Comparison of ENCODE assay signal across 16 mouse cellular contexts in the genomic region with DNA sequence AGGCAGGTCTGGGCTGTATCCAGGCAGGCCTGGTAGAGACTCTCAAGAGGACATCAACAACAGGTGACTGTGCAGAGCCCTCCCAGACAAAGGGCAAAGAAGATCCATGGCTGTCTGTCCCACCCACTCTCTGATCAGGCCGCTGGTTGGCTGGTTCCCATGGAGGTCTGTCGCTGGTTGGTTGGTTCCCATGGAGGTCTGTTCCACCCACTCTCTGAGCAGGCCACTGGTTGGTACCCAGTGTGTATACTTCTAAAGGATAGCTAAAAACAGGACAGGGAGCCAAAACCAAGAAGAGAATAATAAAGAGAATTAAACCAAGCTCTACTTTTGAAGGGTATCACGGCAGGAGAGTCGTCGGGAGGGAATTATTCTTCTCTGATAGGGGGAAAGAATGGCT. TPM values are rescaled to one million over a fixed set of nuclear protein-coding genes. Genes with fewer than 3 reads are reported as not detected.
DNase-seq lines count a peak whose midpoint lies in the region; ATAC-seq and TF ChIP-seq lines count a peak whose summit lies in the region.
"Had no signal": no experiment of that assay in that cellular context is flagged by ENCODE, and none has a peak within 500 bp of the region (broad histone marks: within the 10 kb centered on the region; RNA-seq: fewer than 3 reads in every experiment).

No protein-coding gene starts in this region.

- H3K9me3 ChIP-seq in forebrain, embryonic 16.5 days (ENCODE audit: control insufficient read depth, low read length) = no peaks in the 10 kb centered on the region
- H3K9me3 ChIP-seq in forebrain, embryonic 10.5 days = no peaks in the 10 kb centered on the region
- H3K9me3 ChIP-seq in intestine, embryonic 15.5 days = no peaks in the 10 kb centered on the region
- H3K9me3 ChIP-seq in intestine, postnatal 0 days (ENCODE audit: control insufficient read depth) = no peaks in the 10 kb centered on the region
- H3K9me3 ChIP-seq: embryonic facial prominence, embryonic 10.5 days; forebrain, embryonic 12.5 days; heart, embryonic 12.5 days; liver, embryonic 15.5 days; midbrain, embryonic 13.5 days had no signal

- peak; percentile 59 for ATAC-seq in forebrain, embryonic 16.5 days
- no peak for ATAC-seq in intestine, embryonic 15.5 days
- ATAC-seq in intestine, postnatal 0 days = no peak
- ATAC-seq: midbrain, embryonic 13.5 days had no signal

- no peak for DNase-seq in forebrain, embryonic 10.5 days (ENCODE audit: extremely low spot score, low spot score)
- DNase-seq in lung, postnatal 10 days = peak; percentile 38
- no peak for DNase-seq in lung, adult 2 months
- no peak for DNase-seq in right cerebral cortex, postnatal 10 days (ENCODE audit: low spot score in 2 of 2)
- DNase-seq: layer of hippocampus, postnatal 36 days; thymus, postnatal 14 days had no signal

- H3K27ac ChIP-seq in forebrain, embryonic 16.5 days (ENCODE audit: low read length) = no peak overlapping the region
- H3K27ac ChIP-seq in forebrain, embryonic 10.5 days = no peak overlapping the region
- H3K27ac ChIP-seq in intestine, embryonic 15.5 days = peak overlapping the region; percentile 74; the same call in 1 of the 2 replicates
- H3K27ac ChIP-seq in intestine, postnatal 0 days (ENCODE audit: low read depth, low read length) = no peak overlapping the region
- H3K27ac ChIP-seq: embryonic facial prominence, embryonic 10.5 days; forebrain, embryonic 12.5 days; liver, embryonic 15.5 days; midbrain, embryonic 13.5 days had no signal

- no peak overlapping the region for H3ac ChIP-seq in myocyte (ENCODE audit: control insufficient read depth, insufficient read length)

- no peak overlapping the region for H3K4me3 ChIP-seq in forebrain, embryonic 16.5 days (replicated peaks; ENCODE audit: low read length)
- no peak overlapping the region for H3K4me3 ChIP-seq in forebrain, embryonic 10.5 days
- no peak overlapping the region for H3K4me3 ChIP-seq in intestine, embryonic 15.5 days (replicated peaks)
- no peak overlapping the region for H3K4me3 ChIP-seq in intestine, postnatal 0 days (ENCODE audit: low read depth, low read length)
- H3K4me3 ChIP-seq in lung, adult 2 months (replicated peaks; ENCODE audit: extremely low read depth, low read depth, low read length) = no peak overlapping the region
- H3K4me3 ChIP-seq in myocyte = no peak overlapping the region
- H3K4me3 ChIP-seq: embryonic facial prominence, embryonic 10.5 days; forebrain, embryonic 12.5 days; heart, embryonic 12.5 days; liver, embryonic 15.5 days; midbrain, embryonic 13.5 days had no signal

- no peak overlapping the region for H3K4me2 ChIP-seq in forebrain, embryonic 16.5 days (ENCODE audit: low read length)
- no peak overlapping the region for H3K4me2 ChIP-seq in intestine, embryonic 15.5 days (replicated peaks)
- no peak overlapping the region for H3K4me2 ChIP-seq in intestine, postnatal 0 days (replicated peaks; ENCODE audit: low read depth)
- H3K4me2 ChIP-seq in myocyte (ENCODE audit: low read depth) = peak overlapping the region; percentile 71
- H3K4me2 ChIP-seq: forebrain, embryonic 12.5 days; heart, embryonic 12.5 days; liver, embryonic 15.5 days; midbrain, embryonic 13.5 days had no signal

- TF ChIP-seq POLR2A in lung, adult 2 months (IDR thresholded peaks at IDR 0.05; ENCODE audit: borderline replicate concordance, extremely low read depth, low read depth, low read length) = no peak
- no peak for TF ChIP-seq POLR2A in myocyte (IDR thresholded peaks at IDR 0.05; ENCODE audit: insufficient read length, low read depth)

- no peak for TF ChIP-seq CTCF in intestine, postnatal 0 days (IDR thresholded peaks at IDR 0.05; ENCODE audit: low read depth)
- no peak for TF ChIP-seq CTCF in lung, adult 2 months (IDR thresholded peaks at IDR 0.05; ENCODE audit: insufficient read depth, low read length)

- H3K79me2 ChIP-seq in myocyte (ENCODE audit: control insufficient read depth, insufficient read depth) = no peaks in the 10 kb centered on the region

- H3K36me3 ChIP-seq in forebrain, embryonic 16.5 days (ENCODE audit: control insufficient read depth, insufficient read depth) = no peaks in the 10 kb centered on the region
- no peaks in the 10 kb centered on the region for H3K36me3 ChIP-seq in forebrain, embryonic 10.5 days (replicated peaks)
- H3K36me3 ChIP-seq in intestine, embryonic 15.5 days = no peaks in the 10 kb centered on the region
- no peaks in the 10 kb centered on the region; the same call in 1 of the 2 replicates for H3K36me3 ChIP-seq in intestine, postnatal 0 days (ENCODE audit: control insufficient read depth, insufficient read depth)
- H3K36me3 ChIP-seq in myocyte (ENCODE audit: control insufficient read depth, insufficient read depth) = no peaks in the 10 kb centered on the region
- H3K36me3 ChIP-seq: embryonic facial prominence, embryonic 10.5 days; forebrain, embryonic 12.5 days; heart, embryonic 12.5 days; liver, embryonic 15.5 days; midbrain, embryonic 13.5 days had no signal

- H3K27me3 ChIP-seq in forebrain, embryonic 16.5 days (replicated peaks; ENCODE audit: control insufficient read depth, insufficient read depth, low read length) = no peaks in the 10 kb centered on the region
- H3K27me3 ChIP-seq in forebrain, embryonic 10.5 days (ENCODE audit: poor library complexity, severe bottlenecking) = no peaks in the 10 kb centered on the region
- no peaks in the 10 kb centered on the region for H3K27me3 ChIP-seq in intestine, embryonic 15.5 days (replicated peaks)
- H3K27me3 ChIP-seq in intestine, postnatal 0 days (replicated peaks; ENCODE audit: control insufficient read depth, insufficient read depth, low read length) = no peaks in the 10 kb centered on the region
- H3K27me3 ChIP-seq in myocyte (ENCODE audit: control insufficient read depth, insufficient read depth, insufficient read length) = no peaks in the 10 kb centered on the region
- H3K27me3 ChIP-seq: CH12.LX; forebrain, embryonic 12.5 days; heart, embryonic 12.5 days; liver, embryonic 15.5 days; midbrain, embryonic 13.5 days had no signal

- no peaks in the 10 kb centered on the region; the same call in 1 of the 2 replicates for H3K4me1 ChIP-seq in forebrain, embryonic 16.5 days (replicated peaks; ENCODE audit: control insufficient read depth, insufficient read depth, low read length)
- H3K4me1 ChIP-seq in forebrain, embryonic 10.5 days = peaks cover 6% of the 10 kb centered on the region
- peaks cover 29% of the 10 kb centered on the region for H3K4me1 ChIP-seq in intestine, embryonic 15.5 days (replicated peaks)
- no peaks in the 10 kb centered on the region for H3K4me1 ChIP-seq in intestine, postnatal 0 days (replicated peaks; ENCODE audit: control insufficient read depth, insufficient read depth, low read length)
- peaks cover 5% of the 10 kb centered on the region for H3K4me1 ChIP-seq in lung, adult 2 months (ENCODE audit: control insufficient read depth, insufficient read depth, low read length)

- 66% methylated on average over 5 of the region's 5 CpGs for WGBS in forebrain, embryonic 16.5 days
- WGBS in forebrain, embryonic 10.5 days = 89% methylated on average over 5 of the region's 5 CpGs
- WGBS in intestine, embryonic 15.5 days = 88% methylated on average over 5 of the region's 5 CpGs
- 94% methylated on average over 5 of the region's 5 CpGs for WGBS in intestine, postnatal 0 days
- WGBS in lung, adult 2 months = 81% methylated on average over 5 of the region's 5 CpGs

- no peak overlapping the region for H3K9ac ChIP-seq in forebrain, embryonic 16.5 days (replicated peaks; ENCODE audit: low read depth, low read length)
- H3K9ac ChIP-seq in intestine, embryonic 15.5 days = no peak overlapping the region
- no peak overlapping the region for H3K9ac ChIP-seq in intestine, postnatal 0 days (ENCODE audit: low read depth, low read length)
- H3K9ac ChIP-seq: forebrain, embryonic 12.5 days; heart, embryonic 12.5 days; liver, embryonic 15.5 days; midbrain, embryonic 13.5 days had no signal

TF ChIP-seq in myocyte, 11 proteins besides CTCF, POLR2A, EP300 and RAD21:
- TF ChIP-seq POLR2AphosphoS2 (IDR thresholded peaks at IDR 0.05; ENCODE audit: insufficient read length, low read depth) (no peak), MYOD1 (IDR thresholded peaks at IDR 0.05; ENCODE audit: control insufficient read depth in 1 of 3, insufficient read length in 2 of 3, low read depth in 2 of 3) (no peak), SRF (IDR thresholded peaks at IDR 0.05; ENCODE audit: control insufficient read depth, insufficient read length, low read depth) (no peak), E2F4 (IDR thresholded peaks at IDR 0.05; ENCODE audit: insufficient read depth) (no peak), TCF12 (IDR thresholded peaks at IDR 0.05; ENCODE audit: insufficient read depth, poor library complexity, severe bottlenecking) (no peak), REST (IDR thresholded peaks at IDR 0.05; ENCODE audit: insufficient read depth, insufficient read length) (no peak), MYOG (IDR thresholded peaks at IDR 0.05; ENCODE audit: control insufficient read depth in 1 of 3, insufficient read depth in 1 of 3, insufficient read length in 2 of 3, low read depth in 2 of 3) (no peak), MAX (IDR thresholded peaks at IDR 0.05; ENCODE audit: low read depth) (no peak), USF1 (IDR thresholded peaks at IDR 0.05; ENCODE audit: low read depth) (no peak), TCF3 (IDR thresholded peaks at IDR 0.05; ENCODE audit: insufficient read length, low read depth) (no peak), CEBPB (IDR thresholded peaks at IDR 0.05; ENCODE audit: insufficient read depth, poor library complexity, severe bottlenecking) (no peak)

RNA-seq across cellular contexts. Expression of a gene that starts 31.5 kb away (rescaled TPM):
- polyA plus RNA-seq in forebrain, embryonic 16.5 days (2015; fragmentation: Nextera tagmentation; extraction: Ambion mirVana) = 8.9 and 9.9 TPM in 2 replicates
- polyA plus RNA-seq in forebrain, embryonic 10.5 days (2016; fragmentation: Nextera tagmentation; extraction: Ambion mirVana) = 1.2 and 1.5 TPM in 2 replicates
- polyA plus RNA-seq in intestine, embryonic 15.5 days (2015; fragmentation: Nextera tagmentation; extraction: Ambion mirVana) = 18.3 and 18.4 TPM in 2 replicates
- 7.1 TPM in 2 replicates for polyA plus RNA-seq in intestine, postnatal 0 days (2015; fragmentation: Nextera tagmentation; extraction: Ambion mirVana)
- 7.0 and 10.0 TPM in 2 replicates for polyA plus RNA-seq in lung, adult 2 months (2012; rRNA removed)
- 15.2 TPM for polyA plus RNA-seq in myocyte (2012; fragmentation: generic; extraction: Trizol)
